Mouse (Mus musculus) lung, postnatal 0 days (tissue): ENCODE results near the gene Gm38655.

Experiments
- CTCF ChIP-seq: IDR thresholded peaks from 2 replicates; pipeline ENCODE4 v1.5.1; 2016; ENCODE audit warnings: antibody characterized with exemption, mild to moderate bottlenecking
- EP300 ChIP-seq: IDR thresholded peaks from 2 replicates; pipeline ENCODE4 v1.6.1; 2016; ENCODE audit warnings: antibody characterized with exemption, mild to moderate bottlenecking, control low read depth

- TF ChIP-seq CTCF (no peak), EP300 (no peak)
Observed at GRCm38 (mm10) chr17:25135622-25136021, 39.6 kb downstream of the Gm38655 start.
